Mouse (Mus musculus): ENCODE results near the gene Olfr689. TPM values are rescaled to one million over a fixed set of nuclear protein-coding genes. Genes with fewer than 3 reads are reported as not detected.

Gene Olfr689
- total RNA-seq (2014; rRNA removed) (not detected in 2 replicates), polyA plus RNA-seq (2015; fragmentation: Nextera tagmentation; extraction: Ambion mirVana) (0.05 and 0.16 TPM in 2 replicates)

DNA sequence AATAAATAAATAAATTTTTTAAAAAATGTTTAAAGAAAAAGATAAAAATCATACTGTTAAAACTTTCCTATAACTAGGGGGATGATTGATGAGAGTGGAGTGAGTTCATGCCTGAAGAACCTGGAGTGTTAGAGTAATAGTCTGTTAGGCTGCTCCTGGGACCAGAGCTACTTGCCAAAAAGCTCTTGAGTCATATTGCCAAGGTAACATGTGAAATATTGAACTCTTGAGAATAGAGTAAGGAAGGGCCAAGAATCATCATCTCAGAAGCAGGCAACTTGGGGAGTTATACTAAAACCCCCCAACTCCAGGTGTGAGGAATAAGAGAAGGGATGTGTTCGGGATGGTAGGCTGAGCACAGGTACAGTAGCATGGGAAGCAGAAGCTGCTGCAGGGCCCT lies at the start of gene Olfr689:
TSS of gene Olfr689 (plus strand) at position 301 of the 400 bp plus-strand sequence.
- no peak within 1 kb of the TSS for H3K4me2 ChIP-seq (ENCODE audit: low read depth, low read length)
- no peak for TF ChIP-seq CTCF (IDR thresholded peaks at IDR 0.05; ENCODE audit: low read depth)
- H3K27me3 ChIP-seq (ENCODE audit: insufficient read depth, low read length): no peaks in the 10 kb centered on the region
- ATAC-seq: no peak
- no peak within 1 kb of the TSS for H3K4me3 ChIP-seq (ENCODE audit: low read length)
- no peak for DNase-seq (ENCODE audit: low spot score)
- WGBS: 82% methylated on average over 1 of the region's 1 CpGs
- no peaks in the 10 kb centered on the region for H3K9me3 ChIP-seq (ENCODE audit: low read length)
- H3K9ac ChIP-seq (replicated peaks; ENCODE audit: low read length): no peak within 1 kb of the TSS
- H3K4me1 ChIP-seq (ENCODE audit: insufficient read depth, low read length): no peaks in the 10 kb centered on the region
- H3K36me3 ChIP-seq (ENCODE audit: insufficient read depth, low read length): no peaks in the 10 kb centered on the region
- H3K27ac ChIP-seq: no peak within 1 kb of the TSS

DNA sequence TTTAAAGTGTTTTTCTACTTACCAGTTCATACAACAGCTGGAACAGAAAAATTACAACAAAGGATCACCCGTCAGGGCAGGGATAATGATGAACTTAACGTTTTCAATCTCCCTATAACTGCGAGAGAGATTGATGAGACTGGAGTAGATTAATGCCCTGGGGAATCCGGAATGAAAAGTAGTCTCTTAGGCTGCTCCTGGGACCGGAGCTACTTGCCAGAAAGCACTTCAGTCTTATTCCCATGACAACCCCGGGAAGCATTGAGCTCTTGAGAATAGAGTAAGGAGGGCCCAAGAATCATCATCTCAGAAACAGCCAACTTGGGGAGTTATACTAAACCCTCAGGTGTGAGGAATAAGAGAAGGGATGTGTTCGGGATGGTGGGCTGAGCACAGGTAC lies 38.5 kb upstream of the Olfr689 start:
- no peaks in the 10 kb centered on the region for H3K36me3 ChIP-seq (ENCODE audit: insufficient read depth, low read length)
- no peak for ATAC-seq
- no peaks in the 10 kb centered on the region for H3K4me1 ChIP-seq (ENCODE audit: insufficient read depth, low read length)
- WGBS: 61% methylated on average over 7 of the region's 7 CpGs
- no peak for TF ChIP-seq CTCF (IDR thresholded peaks at IDR 0.05; ENCODE audit: low read depth)
- H3K9me3 ChIP-seq (ENCODE audit: low read length): no peaks in the 10 kb centered on the region
- no peak overlapping the region for H3K9ac ChIP-seq (replicated peaks; ENCODE audit: low read length)
- no peak overlapping the region for H3K4me3 ChIP-seq (ENCODE audit: low read length)
- H3K27ac ChIP-seq: no peak overlapping the region
- H3K4me2 ChIP-seq (ENCODE audit: low read depth, low read length): no peak overlapping the region
- DNase-seq (ENCODE audit: low spot score): peak; percentile 4
- no peaks in the 10 kb centered on the region for H3K27me3 ChIP-seq (ENCODE audit: insufficient read depth, low read length)

DNA sequence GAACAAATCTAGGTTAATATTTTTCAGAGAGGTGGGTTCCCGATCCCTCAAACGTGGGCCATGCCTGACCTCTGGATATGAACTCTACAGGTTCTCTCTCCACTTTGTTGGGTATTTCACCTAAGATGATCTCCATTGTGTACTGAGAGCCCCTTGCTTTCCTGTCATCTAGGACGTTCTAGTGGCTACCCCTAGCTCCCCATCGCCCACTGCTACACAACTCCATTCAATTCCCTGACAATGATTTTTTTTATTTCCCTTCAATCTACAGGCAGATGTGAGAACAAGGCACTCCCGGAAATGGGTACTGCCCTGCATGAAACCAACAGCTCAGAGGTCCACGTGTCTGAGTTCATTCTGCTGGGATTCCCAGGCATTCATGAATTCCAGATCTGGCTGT lies 23.2 kb upstream of the Olfr689 start, which contains the start of gene Olfr688:
TSS of gene Olfr688 (plus strand) at position 301 of the 400 bp plus-strand sequence.
- no peak for TF ChIP-seq CTCF (IDR thresholded peaks at IDR 0.05; ENCODE audit: low read depth)
- DNase-seq (ENCODE audit: low spot score): no peak
- Histone ChIP-seq H3K9ac (replicated peaks; ENCODE audit: low read length) (no peak within 1 kb of the TSS), H3K27me3 (ENCODE audit: insufficient read depth, low read length) (no peaks in the 10 kb centered on the region), H3K36me3 (ENCODE audit: insufficient read depth, low read length) (no peaks in the 10 kb centered on the region), H3K4me1 (ENCODE audit: insufficient read depth, low read length) (no peaks in the 10 kb centered on the region), H3K9me3 (ENCODE audit: low read length) (no peaks in the 10 kb centered on the region), H3K4me3 (ENCODE audit: low read length) (no peak within 1 kb of the TSS), H3K27ac (no peak within 1 kb of the TSS), H3K4me2 (ENCODE audit: low read depth, low read length) (no peak within 1 kb of the TSS)
- ATAC-seq: no peak
- WGBS: 75% methylated on average over 6 of the region's 6 CpGs

DNA sequence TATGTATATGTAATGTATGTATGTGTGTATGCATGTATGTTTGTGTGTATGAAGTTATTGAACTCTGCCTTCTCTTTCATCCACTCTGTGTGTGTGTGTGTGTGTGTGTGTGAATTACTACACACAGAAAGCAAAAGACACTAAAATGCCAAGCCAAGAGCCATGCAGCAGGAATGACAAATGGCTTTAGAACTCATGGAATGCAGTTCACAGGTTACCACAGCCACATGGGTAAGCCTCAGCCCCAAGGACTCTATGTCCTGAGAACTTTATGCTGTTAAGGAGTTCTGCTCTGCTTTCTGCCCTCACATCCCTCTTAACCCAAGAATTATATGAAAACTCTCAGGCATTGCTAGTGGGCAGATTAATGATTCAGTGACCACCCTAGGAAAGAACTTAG lies 20.9 kb upstream of the Olfr689 start:
- Histone ChIP-seq H3K4me3 (ENCODE audit: low read length) (no peak overlapping the region), H3K36me3 (ENCODE audit: insufficient read depth, low read length) (no peaks in the 10 kb centered on the region), H3K9ac (replicated peaks; ENCODE audit: low read length) (no peak overlapping the region), H3K4me2 (ENCODE audit: low read depth, low read length) (no peak overlapping the region), H3K4me1 (ENCODE audit: insufficient read depth, low read length) (no peaks in the 10 kb centered on the region), H3K27ac (no peak overlapping the region), H3K27me3 (ENCODE audit: insufficient read depth, low read length) (no peaks in the 10 kb centered on the region), H3K9me3 (ENCODE audit: low read length) (no peaks in the 10 kb centered on the region)
- ATAC-seq: no peak
- DNase-seq (ENCODE audit: low spot score): no peak
- no peak for TF ChIP-seq CTCF (IDR thresholded peaks at IDR 0.05; ENCODE audit: low read depth)

DNA sequence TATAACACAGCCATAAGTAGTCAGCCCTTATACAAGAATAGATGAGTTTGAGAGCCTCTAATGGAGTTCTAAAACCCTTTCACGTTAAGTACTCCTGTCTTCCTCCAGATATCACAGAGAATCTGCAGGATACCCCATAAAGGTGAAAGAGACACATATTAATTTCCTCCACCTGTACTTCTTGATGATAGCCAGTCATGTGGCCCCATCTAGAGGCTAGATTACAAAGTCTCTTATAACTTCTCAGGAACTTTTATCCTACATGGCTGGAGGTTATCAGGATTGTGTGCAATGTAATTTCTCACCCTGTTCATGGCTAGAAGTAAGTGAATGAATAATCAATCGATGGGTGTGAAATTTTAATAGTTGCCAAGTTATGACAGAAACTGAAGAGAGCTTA lies 14.3 kb downstream of the Olfr689 start:
- TF ChIP-seq CTCF (IDR thresholded peaks at IDR 0.05; ENCODE audit: low read depth): no peak

DNA sequence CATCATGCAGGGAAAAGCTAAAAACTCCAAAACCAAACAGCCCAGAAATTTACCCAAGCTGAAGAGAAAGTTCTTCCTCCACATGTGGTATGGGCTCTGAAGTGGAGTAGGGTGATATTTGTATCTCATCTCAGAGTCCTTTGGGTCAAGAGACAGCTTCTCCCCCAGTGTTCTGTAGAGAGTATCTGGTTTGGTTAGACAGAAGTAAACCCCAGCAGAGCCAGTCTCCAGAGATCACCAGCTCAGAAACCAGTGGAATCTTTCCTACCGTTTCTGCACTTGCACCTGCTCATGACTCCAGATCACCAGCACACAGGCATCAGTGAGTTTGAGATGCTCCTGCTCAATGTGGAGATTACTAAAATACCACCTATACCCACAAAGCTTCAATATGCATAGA lies 23.0 kb downstream of the Olfr689 start, which contains the start of gene Olfr690:
TSS of gene Olfr690 (minus strand) at position 101 of the 400 bp plus-strand sequence.
- WGBS: 90% methylated on average over 1 of the region's 1 CpGs
- DNase-seq (ENCODE audit: low spot score) (no peak), ATAC-seq (no peak)
- Histone ChIP-seq H3K9me3 (ENCODE audit: low read length) (no peaks in the 10 kb centered on the region), H3K36me3 (ENCODE audit: insufficient read depth, low read length) (no peaks in the 10 kb centered on the region), H3K4me3 (ENCODE audit: low read length) (no peak within 1 kb of the TSS), H3K27ac (no peak within 1 kb of the TSS), H3K9ac (replicated peaks; ENCODE audit: low read length) (no peak within 1 kb of the TSS), H3K27me3 (ENCODE audit: insufficient read depth, low read length) (no peaks in the 10 kb centered on the region), H3K4me1 (ENCODE audit: insufficient read depth, low read length) (no peaks in the 10 kb centered on the region), H3K4me2 (ENCODE audit: low read depth, low read length) (no peak within 1 kb of the TSS)
- no peak for TF ChIP-seq CTCF (IDR thresholded peaks at IDR 0.05; ENCODE audit: low read depth)

More for the DNA sequence above, 14.3 kb downstream of the Olfr689 start:
- no peak overlapping the region for H3K9ac ChIP-seq (replicated peaks; ENCODE audit: low read length)
- H3K27me3 ChIP-seq (ENCODE audit: insufficient read depth, low read length): no peaks in the 10 kb centered on the region
- H3K4me3 ChIP-seq (ENCODE audit: low read length): no peak overlapping the region
- H3K4me1 ChIP-seq (ENCODE audit: insufficient read depth, low read length): no peaks in the 10 kb centered on the region
- no peak overlapping the region for H3K27ac ChIP-seq
- 79% methylated on average over 2 of the region's 2 CpGs for WGBS
- no peak for ATAC-seq
- no peaks in the 10 kb centered on the region for H3K9me3 ChIP-seq (ENCODE audit: low read length)
- H3K4me2 ChIP-seq (ENCODE audit: low read depth, low read length): no peak overlapping the region
- DNase-seq (ENCODE audit: low spot score): no peak
- H3K36me3 ChIP-seq (ENCODE audit: insufficient read depth, low read length): no peaks in the 10 kb centered on the region

DNA sequence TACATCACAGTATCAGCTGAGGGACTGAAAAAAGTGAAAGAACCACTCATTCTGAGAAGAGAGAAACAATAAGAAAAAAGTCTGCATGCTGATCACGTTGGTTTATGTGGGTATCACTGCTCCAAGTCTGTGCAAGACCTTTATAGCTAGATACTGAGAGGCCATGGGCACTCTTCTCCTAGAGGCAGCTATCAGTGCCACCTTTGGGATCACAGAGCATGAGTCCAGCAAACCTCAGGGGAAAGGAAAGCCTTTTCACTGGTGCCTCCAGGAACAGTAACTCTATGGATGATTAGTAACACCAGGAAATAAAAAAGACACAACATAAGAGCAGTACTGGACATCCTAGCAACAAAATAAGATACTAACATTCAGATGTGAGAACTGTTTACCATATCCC lies 31.2 kb downstream of the Olfr689 start, which contains the start of gene Olfr691:
TSS of gene Olfr691 (minus strand) at position 101 of the 400 bp plus-strand sequence.
- no peaks in the 10 kb centered on the region for H3K4me1 ChIP-seq (ENCODE audit: insufficient read depth, low read length)
- no peak within 1 kb of the TSS for H3K4me2 ChIP-seq (ENCODE audit: low read depth, low read length)
- H3K36me3 ChIP-seq (ENCODE audit: insufficient read depth, low read length): no peaks in the 10 kb centered on the region
- H3K9me3 ChIP-seq (ENCODE audit: low read length): no peaks in the 10 kb centered on the region
- H3K4me3 ChIP-seq (ENCODE audit: low read length): no peak within 1 kb of the TSS
- no peak for TF ChIP-seq CTCF (IDR thresholded peaks at IDR 0.05; ENCODE audit: low read depth)
- no peak within 1 kb of the TSS for H3K9ac ChIP-seq (replicated peaks; ENCODE audit: low read length)
- WGBS: 56% methylated on average over 1 of the region's 1 CpGs
- no peak within 1 kb of the TSS for H3K27ac ChIP-seq
- H3K27me3 ChIP-seq (ENCODE audit: insufficient read depth, low read length): no peaks in the 10 kb centered on the region
- no peak for DNase-seq (ENCODE audit: low spot score)
- no peak for ATAC-seq
